Mouse (Mus musculus): ENCODE measurements at regions not wholly inside any gene's neighbourhood (a gene's known extent, or its start where the extent isn't known, plus 50 kb on each side); places are given as distances from the start of the nearest gene placed in this dataset.

DNA sequence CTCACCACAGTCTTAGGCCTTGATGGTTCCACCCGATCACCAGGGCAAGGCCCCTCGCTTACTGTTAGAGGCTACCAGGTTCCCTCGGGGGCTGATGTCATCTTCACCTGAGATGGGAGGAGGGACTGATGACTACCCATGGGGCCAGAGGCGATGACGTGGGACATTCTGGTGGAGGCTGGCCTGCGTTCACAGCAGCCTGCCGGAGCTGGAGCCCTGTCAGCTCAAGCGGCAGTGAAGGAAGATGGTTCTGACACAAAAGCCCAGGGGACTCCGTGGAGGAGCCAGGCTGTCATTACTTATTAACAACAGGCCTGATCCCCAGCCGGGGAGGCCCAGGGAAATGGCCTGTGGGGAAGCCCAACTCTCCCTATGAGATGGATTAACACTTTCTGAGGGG, 121.3 kb upstream of the Atp6ap2 start:
- DNase-seq (ENCODE audit: low spot score in 2 of 2) = no peak

DNA sequence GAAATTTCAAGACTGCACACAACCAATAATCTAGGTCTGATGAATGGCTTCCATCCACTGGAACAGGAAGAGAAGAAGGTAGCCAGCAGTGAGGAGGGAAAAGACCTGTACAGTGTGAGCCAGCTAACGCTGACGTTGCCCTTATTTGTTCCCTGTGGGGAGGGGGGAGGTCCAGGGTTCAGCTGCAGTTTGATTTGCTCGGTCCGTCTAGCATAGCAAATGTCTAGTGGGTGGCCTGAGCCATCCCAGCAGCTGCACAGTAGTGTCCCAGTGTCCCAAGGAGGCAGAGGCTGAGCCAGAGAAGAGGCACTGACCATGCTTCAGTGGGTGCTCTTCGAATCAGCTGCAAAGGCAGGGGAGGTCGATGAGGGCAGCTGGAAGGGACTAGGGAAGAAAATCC, 120.7 kb upstream of the Atp6ap2 start:
- no peak for DNase-seq (ENCODE audit: low spot score in 2 of 2)

DNA sequence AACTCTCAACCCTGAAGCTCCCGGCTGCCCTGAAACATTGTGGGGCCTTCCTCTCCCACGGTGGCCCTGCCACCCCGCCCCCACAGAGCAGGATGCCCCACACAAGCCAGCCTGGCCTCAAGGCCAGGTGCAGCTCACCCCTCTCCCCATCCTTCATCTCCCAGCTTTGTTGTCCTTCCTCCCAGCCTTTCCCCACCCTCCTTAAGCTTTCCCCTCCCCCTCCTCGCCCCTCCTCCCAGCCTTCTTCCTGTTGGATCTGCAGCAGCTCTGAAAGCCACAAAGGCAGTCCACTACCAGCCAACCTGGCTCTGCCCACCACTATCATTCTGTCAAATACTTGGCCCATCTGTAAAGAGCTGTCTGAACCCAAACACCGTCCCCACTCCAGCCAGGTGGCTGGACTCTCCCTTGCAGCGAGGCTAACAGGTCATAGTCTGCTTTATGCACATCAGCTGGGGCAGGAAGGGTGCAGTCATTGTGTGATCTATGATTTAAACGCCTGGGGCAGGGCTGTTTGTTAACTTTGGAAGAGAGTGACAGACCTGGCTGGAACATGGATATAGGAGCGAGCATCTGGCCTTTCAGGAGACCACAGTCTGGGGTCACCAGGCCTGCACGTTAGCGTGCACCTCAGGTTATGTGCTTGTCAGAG, 119.9 kb upstream of the Atp6ap2 start:
- no peak for DNase-seq (ENCODE audit: low spot score in 2 of 2)

GRCm38 (mm10) chrX:12472296-12472695, 115.3 kb upstream of the Atp6ap2 start:
- DNase-seq (ENCODE audit: low spot score in 2 of 2) = no peak

DNA sequence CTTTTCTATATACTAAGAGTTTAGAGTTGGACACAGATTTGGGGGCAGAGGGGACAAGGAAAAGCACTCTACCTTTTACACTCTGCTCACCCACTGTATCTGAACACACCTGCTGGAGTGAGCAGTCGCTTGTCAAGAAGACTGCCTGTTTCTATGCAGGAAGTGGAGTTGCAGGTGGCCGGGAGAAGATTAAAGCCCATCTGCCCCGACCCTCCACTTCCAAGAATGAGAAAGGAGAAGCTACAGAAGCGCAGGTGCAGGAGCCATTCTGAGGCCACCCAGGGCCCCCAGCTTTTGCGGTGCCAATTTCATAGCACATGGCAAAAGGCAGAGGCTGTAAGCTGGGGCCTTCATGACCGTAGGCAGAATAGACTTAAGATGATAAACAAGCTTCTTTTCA, 108.4 kb upstream of the Atp6ap2 start:
- no peak for DNase-seq (ENCODE audit: low spot score in 2 of 2)

GRCm38 (mm10) chrX:12490957-12491356, 96.6 kb upstream of the Atp6ap2 start:
- DNase-seq (ENCODE audit: low spot score in 2 of 2) = no peak

DNA sequence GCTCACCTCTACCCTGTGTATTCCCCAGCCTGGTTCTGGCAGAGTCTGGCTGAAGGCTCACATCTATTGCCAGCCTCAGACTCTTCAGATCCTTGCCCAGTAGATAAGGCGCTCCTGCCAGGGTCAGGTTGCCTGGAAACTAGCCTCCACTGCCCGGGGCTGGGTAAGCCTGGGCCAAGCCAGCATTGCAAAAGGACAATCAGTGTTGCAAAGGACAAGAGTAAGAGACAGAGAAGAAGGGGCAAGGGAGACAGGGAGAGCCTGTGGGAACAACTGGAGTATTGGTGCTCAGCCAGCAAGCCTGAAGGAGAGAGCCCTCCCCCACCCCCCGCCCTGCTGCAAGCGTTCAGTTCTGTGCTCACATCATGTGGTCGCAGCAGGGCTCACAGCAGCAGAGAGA, 94.4 kb upstream of the Atp6ap2 start:
- no peak for DNase-seq (ENCODE audit: low spot score in 2 of 2)

DNA sequence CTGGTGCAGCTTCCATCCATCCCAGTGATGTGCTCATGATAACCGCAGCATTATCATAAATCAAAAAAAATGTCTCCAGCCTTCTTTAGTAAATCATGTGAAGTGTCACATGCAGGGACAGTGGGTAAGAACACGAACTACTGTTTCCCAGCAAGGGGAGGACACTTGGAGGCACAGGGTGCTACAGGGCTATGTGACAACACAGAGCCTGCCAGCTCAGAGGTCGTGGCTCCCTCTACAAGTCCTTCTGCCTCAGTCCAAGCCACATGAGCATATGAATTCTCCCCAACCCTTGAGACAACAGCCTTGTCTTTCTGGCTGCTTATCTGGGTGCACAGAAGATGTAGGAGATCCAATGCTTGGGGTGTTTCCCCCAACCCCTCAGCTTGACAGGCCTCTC, 93.7 kb upstream of the Atp6ap2 start:
- no peak for DNase-seq (ENCODE audit: low spot score in 2 of 2)

DNA sequence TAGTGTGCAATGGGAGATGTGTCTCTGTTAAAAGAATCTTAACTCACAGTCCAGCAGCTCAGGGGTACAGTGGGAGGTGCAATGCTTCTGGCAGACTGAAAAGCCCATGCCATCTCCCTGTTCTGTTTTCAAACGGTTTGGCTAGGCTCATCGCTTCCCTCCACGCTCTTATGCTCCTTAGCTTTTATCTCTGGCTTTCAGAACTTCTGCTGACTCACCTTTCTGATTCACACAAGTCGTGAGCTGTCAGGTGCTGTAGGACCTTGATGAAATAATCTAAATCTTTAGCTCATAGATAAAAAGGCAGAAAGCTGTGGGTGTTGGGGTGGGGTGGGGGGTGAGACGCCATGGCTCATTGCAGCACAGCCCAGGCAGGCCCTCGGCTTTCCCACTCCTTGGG, 93.1 kb upstream of the Atp6ap2 start:
- DNase-seq (ENCODE audit: low spot score in 2 of 2) = no peak

DNA sequence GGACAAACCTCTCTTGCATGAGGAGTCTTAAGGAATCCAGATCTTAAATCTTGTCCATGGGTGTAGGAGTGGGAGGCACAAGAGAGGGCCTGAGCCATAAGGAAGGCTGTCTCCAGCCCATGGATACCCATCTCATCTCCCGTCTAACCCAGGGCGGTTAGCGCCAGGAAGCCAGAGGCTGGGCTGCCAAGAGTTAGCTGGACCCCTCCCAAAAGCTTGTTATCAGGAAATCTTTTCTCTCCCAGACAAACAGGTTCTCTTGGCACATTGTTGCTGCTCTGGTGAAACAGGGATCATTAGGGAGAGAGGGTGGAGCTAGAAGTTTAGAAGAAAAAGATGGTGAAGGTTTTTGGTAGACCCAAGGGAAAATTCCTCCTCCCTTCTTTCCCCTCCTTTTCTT, 87.0 kb upstream of the Atp6ap2 start:
- DNase-seq (ENCODE audit: low spot score in 2 of 2) = no peak

GRCm38 (mm10) chrX:12502364-12502763, 85.2 kb upstream of the Atp6ap2 start:
- no peak for DNase-seq (ENCODE audit: low spot score in 2 of 2)

DNA sequence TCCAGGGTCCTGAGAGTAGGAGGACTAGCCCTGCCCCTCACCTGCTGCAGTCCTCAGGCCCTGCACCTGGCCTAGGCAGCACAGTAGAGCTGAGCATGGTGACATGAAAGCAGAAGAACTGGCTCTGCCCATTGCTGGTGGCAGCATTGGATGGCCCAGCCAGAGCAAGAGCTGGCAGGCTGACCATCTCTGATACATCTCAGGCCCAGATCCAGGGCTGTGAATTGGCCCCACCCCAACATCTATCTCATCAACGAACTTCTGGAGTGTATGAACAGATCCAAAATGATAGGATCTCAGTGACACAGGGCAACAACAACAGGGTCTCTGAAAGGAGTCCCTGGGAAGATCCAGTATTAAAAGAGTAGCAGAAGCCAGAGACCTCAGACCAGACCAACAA, 84.0 kb upstream of the Atp6ap2 start:
- no peak for DNase-seq (ENCODE audit: low spot score in 2 of 2)

- DNase-seq (ENCODE audit: low spot score in 2 of 2) = no peak
Measured at GRCm38 (mm10) chrX:12511119-12511518, 76.5 kb upstream of the Atp6ap2 start.

- no peak for DNase-seq (ENCODE audit: low spot score in 2 of 2)
Measured at GRCm38 (mm10) chrX:12525044-12525443, 62.6 kb upstream of the Atp6ap2 start.

DNA sequence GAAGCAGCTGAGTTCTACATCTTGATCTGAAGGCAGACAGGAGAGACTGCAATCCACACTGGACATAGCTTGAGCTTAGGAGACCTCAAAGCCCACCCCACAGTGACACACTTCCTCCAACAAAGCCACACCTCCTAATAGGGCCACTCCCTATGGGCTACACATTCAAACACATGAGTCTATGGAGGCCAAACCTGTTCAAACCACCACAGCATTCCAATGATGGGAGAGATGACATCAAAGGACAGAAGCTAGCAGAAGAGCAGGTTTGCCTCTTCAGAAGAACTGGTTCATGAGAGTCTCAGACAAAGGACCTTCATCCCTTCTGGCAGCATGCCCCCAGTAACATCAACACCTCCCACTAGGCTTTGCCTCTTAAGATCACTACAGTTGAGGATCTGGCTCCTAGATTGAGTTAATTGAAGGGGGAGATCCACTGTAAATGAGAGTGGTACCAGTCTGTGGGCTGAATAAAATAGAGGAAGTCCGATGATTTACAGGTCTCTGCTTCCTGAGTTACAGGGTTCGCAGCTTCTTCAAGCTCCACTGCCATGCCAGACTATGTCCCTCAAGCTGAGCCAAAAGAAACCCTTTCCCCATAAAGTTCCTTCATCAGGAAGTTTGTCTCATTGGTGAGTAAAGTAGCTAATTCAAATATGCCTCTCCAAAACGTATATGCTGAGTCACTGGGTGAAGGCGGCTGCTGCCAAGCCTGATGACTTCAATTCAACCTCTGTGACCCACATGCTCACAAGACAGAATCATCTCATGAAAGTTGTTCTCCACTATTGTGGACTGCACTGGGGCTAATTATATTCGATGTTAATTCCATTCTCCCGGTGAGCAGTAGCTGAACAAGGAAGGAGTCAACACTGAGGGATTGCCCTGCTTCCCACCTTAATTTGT, 56.9 kb upstream of the Atp6ap2 start:
- DNase-seq (ENCODE audit: low spot score in 2 of 2) = no peak

All from layer of hippocampus, adult 18-20 months (tissue).